Mouse (Mus musculus): Measurements from ENCODE around the gene Pgc.

The Pgc gene

GRCm38 (mm10) chr17:47742991-47743734, 16.5 kb downstream of the Pgc start:
- in situ Hi-C loops (cut with MboI; ENCODE audit: unreplicated experiment in 2 of 2) = loop anchor here (5.0 to 10.0 kb wide), 2 partner anchors 49 to 122 kb away; no protein-coding TSS in a partner anchor

GRCm38 (mm10) chr17:47744086-47744485, 17.4 kb downstream of the Pgc start:
- in situ Hi-C loops (cut with MboI; ENCODE audit: unreplicated experiment in 2 of 2) = loop anchor here (5.0 to 10.0 kb wide), 2 partner anchors 48 to 121 kb away; no protein-coding TSS in a partner anchor

- in situ Hi-C loops (cut with MboI; ENCODE audit: unreplicated experiment in 2 of 2) = loop anchor here (5.0 to 10.0 kb wide), 3 partner anchors 47 to 122 kb away; no protein-coding TSS in a partner anchor
Observed at GRCm38 (mm10) chr17:47744746-47745368, 18.2 kb downstream of the Pgc start.

- in situ Hi-C loops (cut with MboI; ENCODE audit: unreplicated experiment in 2 of 2) = loop anchor here (5.0 to 10.0 kb wide), 2 partner anchors 116 to 118 kb away; no protein-coding TSS in a partner anchor
Observed at GRCm38 (mm10) chr17:47748791-47749553, 22.3 kb downstream of the Pgc start.

- in situ Hi-C loops (cut with MboI; ENCODE audit: unreplicated experiment in 2 of 2) = loop anchor here (5.0 to 10.0 kb wide), 2 partner anchors 115 to 118 kb away; no protein-coding TSS in a partner anchor
Observed at GRCm38 (mm10) chr17:47749626-47750025, 23.0 kb downstream of the Pgc start.

- in situ Hi-C loops (cut with MboI; ENCODE audit: unreplicated experiment in 2 of 2) = no loop called here
Observed at GRCm38 (mm10) chr17:47750101-47750500, 23.5 kb downstream of the Pgc start.

GRCm38 (mm10) chr17:47751811-47752210, 25.2 kb downstream of the Pgc start:
- in situ Hi-C loops (cut with MboI; ENCODE audit: unreplicated experiment in 2 of 2) = no loop called here

GRCm38 (mm10) chr17:47753130-47753775, 26.6 kb downstream of the Pgc start:
- in situ Hi-C loops (cut with MboI; ENCODE audit: unreplicated experiment in 2 of 2) = no loop called here

GRCm38 (mm10) chr17:47754246-47754645, 27.6 kb downstream of the Pgc start:
- in situ Hi-C loops (cut with MboI; ENCODE audit: unreplicated experiment in 2 of 2) = no loop called here

GRCm38 (mm10) chr17:47756366-47756765, 29.7 kb downstream of the Pgc start:
- in situ Hi-C loops (cut with MboI; ENCODE audit: unreplicated experiment in 2 of 2) = no loop called here

GRCm38 (mm10) chr17:47757056-47757610, 30.5 kb downstream of the Pgc start:
- in situ Hi-C loops (cut with MboI; ENCODE audit: unreplicated experiment in 2 of 2) = no loop called here

GRCm38 (mm10) chr17:47759702-47760410, 33.2 kb downstream of the Pgc start:
- in situ Hi-C loops (cut with MboI; ENCODE audit: unreplicated experiment in 2 of 2) = no loop called here

GRCm38 (mm10) chr17:47762028-47762427, 35.4 kb downstream of the Pgc start:
- in situ Hi-C loops (cut with MboI; ENCODE audit: unreplicated experiment in 2 of 2) = no loop called here

- in situ Hi-C loops (cut with MboI; ENCODE audit: unreplicated experiment in 2 of 2) = no loop called here
Observed at GRCm38 (mm10) chr17:47762518-47763340, 36.1 kb downstream of the Pgc start.

- in situ Hi-C loops (cut with MboI; ENCODE audit: unreplicated experiment in 2 of 2) = no loop called here
Observed at GRCm38 (mm10) chr17:47765986-47766385, 39.3 kb downstream of the Pgc start.

- in situ Hi-C loops (cut with MboI; ENCODE audit: unreplicated experiment in 2 of 2) = no loop called here
Observed at GRCm38 (mm10) chr17:47766407-47767043, 39.9 kb downstream of the Pgc start.

GRCm38 (mm10) chr17:47767081-47767455, 40.4 kb downstream of the Pgc start:
- in situ Hi-C loops (cut with MboI; ENCODE audit: unreplicated experiment in 2 of 2) = no loop called here

- in situ Hi-C loops (cut with MboI; ENCODE audit: unreplicated experiment in 2 of 2) = no loop called here
Observed at GRCm38 (mm10) chr17:47767456-47768141, 41.0 kb downstream of the Pgc start.

Measured in v-Abl transformed pro-B cells (cell line).